ENCODE assay signal across 22 mouse cellular contexts in the genomic region with DNA sequence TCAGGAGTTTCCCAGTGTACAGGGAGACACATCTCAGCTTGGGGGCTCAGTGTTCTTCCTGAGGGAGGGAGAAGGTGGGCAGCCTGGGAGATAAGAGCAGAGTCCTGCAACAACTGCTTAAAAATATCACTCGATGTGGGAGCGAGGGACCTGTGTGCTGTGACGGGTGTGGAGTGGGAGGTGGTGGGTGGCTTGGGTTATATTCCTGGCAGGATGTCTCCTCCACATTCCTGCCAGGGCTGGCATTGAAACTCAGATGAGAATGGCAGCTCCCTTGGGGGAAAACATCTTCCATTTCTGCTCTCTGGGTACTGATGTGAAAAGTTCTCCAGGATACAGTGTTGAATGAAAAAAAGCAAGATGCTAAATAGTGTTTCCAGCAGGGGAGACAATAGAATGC. TPM values are rescaled to one million over a fixed set of nuclear protein-coding genes. Genes with fewer than 3 reads are reported as not detected.
DNase-seq lines count a peak whose midpoint lies in the region; ATAC-seq lines count a peak whose summit lies in the region.
"Had no signal": no experiment of that assay in that cellular context is flagged by ENCODE, and none has a peak within 500 bp of the region (broad histone marks: within the 10 kb centered on the region; RNA-seq: fewer than 3 reads in every experiment).

No protein-coding gene starts in this region.

- ATAC-seq in megakaryocyte, adult 5-6 weeks (ENCODE audit: poor library complexity, severe bottlenecking): no peak
- ATAC-seq: forebrain, postnatal 0 days; hindbrain, postnatal 0 days; intestine, embryonic 16.5 days; liver, embryonic 12.5 days; Patski had no signal

- DNase-seq in layer of hippocampus, adult 11-12 months (ENCODE audit: low spot score): peak; percentile 54
- DNase-seq in layer of hippocampus, postnatal 10 days (ENCODE audit: low spot score in 2 of 2): no peak
- DNase-seq in right cerebral cortex, adult 2 months (ENCODE audit: low spot score in 2 of 2): peak; percentile 70 to 71
- no peak for DNase-seq in right cerebral cortex, postnatal 10 days (ENCODE audit: low spot score in 2 of 2)
- peak; percentile 62 to 67 for DNase-seq in layer of hippocampus, postnatal 36 days
- DNase-seq in right cerebral cortex, postnatal 36 days (ENCODE audit: low spot score in 2 of 2): peak; percentile 52 to 71
- DNase-seq in adrenal gland, postnatal 4 days (ENCODE audit: low spot score in 2 of 2): no peak
- DNase-seq: adrenal gland, postnatal 36 days; B cell, adult 2 months; cerebellum, adult 11-12 months; cerebellum, postnatal 14 days; forebrain, postnatal 0 days; gastrocnemius, postnatal 14 days; heart, adult 18-20 months; heart, postnatal 14 days; lung, adult 2 months; lung, postnatal 14 days had no signal

RNA-seq across cellular contexts. Expression of a gene that starts 3.0 kb away (rescaled TPM):
- total RNA-seq in layer of hippocampus, postnatal 10 days (2021): 10 to 100 TPM; 26.1 to 30.4 TPM
- 10 to 100 TPM; 49.3 to 57.9 TPM for total RNA-seq in layer of hippocampus, postnatal 36 days (2021)
- total RNA-seq in adrenal gland, postnatal 4 days (2021): 10 to 100 TPM in 1 of 2 experiments, 1 to 10 TPM in 1; 1.9 to 21.5 TPM
- 0.09 and 0.16 TPM in 2 replicates for total RNA-seq in megakaryocyte, adult 5-6 weeks (2015)
- 0.11 TPM in 1 of 2 replicates, not detected in the other for total RNA-seq in megakaryocyte, adult 5-6 weeks (2017)
- total RNA-seq: heart, adult 18-20 months; heart, postnatal 14 days had no signal

Comparison
In these comparisons a context has a peak if more than half of its experiments do, and no peak if none do; other contexts are left out.
1. DNase-seq: peak in layer of hippocampus, adult 11-12 months (single experiment), right cerebral cortex, adult 2 months (2 of 2), layer of hippocampus, postnatal 36 days (2 of 2) and right cerebral cortex, postnatal 36 days (2 of 2); none in layer of hippocampus, postnatal 10 days (0 of 2), right cerebral cortex, postnatal 10 days (0 of 2) and adrenal gland, postnatal 4 days (0 of 2).